Mouse (Mus musculus): ENCODE measurements around the gene Stat2.

GRCm38 (mm10) chr10:128280943-128281342 is 10.6 kb downstream of the Stat2 start:
- TF ChIP-seq POLR2A (IDR thresholded peaks at IDR 0.05; ENCODE audit: low read depth, low read length) (no peak), CTCF (IDR thresholded peaks at IDR 0.05; ENCODE audit: extremely low read depth, insufficient read length, insufficient replicate concordance, low read depth, low read length) (no peak)
